Mouse (Mus musculus): ENCODE data around the gene Cyp4f14. TPM values are rescaled to one million over a fixed set of nuclear protein-coding genes. Genes with fewer than 3 reads are reported as not detected.

Cyp4f14 gene
- 1 to 10 TPM; 1.5 to 1.6 TPM for total RNA-seq (2021)

GRCm38 (mm10) chr17:32917131-32917530 lies at the start of gene Cyp4f14:
Cyp4f14 (minus strand) TSS chr17:32917342.
- intact Hi-C loops (cut with DNase I), result no loop called here
- DNase-seq (ENCODE audit: extremely low spot score in 1 of 2, low spot score in 2 of 2), result peak in 1 of 2 experiments; percentile 27

- peak; percentile 88 to 95 for DNase-seq (ENCODE audit: extremely low spot score in 1 of 2, low spot score in 2 of 2)
- intact Hi-C loops (cut with DNase I), result no loop called here
Observed at GRCm38 (mm10) chr17:32965623-32966290, 48.6 kb upstream of the Cyp4f14 start, which contains the start of gene Zfp472. Zfp472 (plus strand) TSS chr17:32965814.

GRCm38 (mm10) chr17:32965253-32965622 lies 48.1 kb upstream of the Cyp4f14 start:
- intact Hi-C loops (cut with DNase I), result no loop called here
- no peak for DNase-seq (ENCODE audit: extremely low spot score in 1 of 2, low spot score in 2 of 2)

- intact Hi-C loops (cut with DNase I), result no loop called here
- DNase-seq (ENCODE audit: extremely low spot score in 1 of 2, low spot score in 2 of 2), result peak; percentile 73 to 88
Observed at GRCm38 (mm10) chr17:32951441-32951840, 34.3 kb upstream of the Cyp4f14 start.

GRCm38 (mm10) chr17:32951006-32951405 lies 33.9 kb upstream of the Cyp4f14 start:
- DNase-seq (ENCODE audit: extremely low spot score in 1 of 2, low spot score in 2 of 2), result no peak
- intact Hi-C loops (cut with DNase I), result no loop called here

- no peak for DNase-seq (ENCODE audit: extremely low spot score in 1 of 2, low spot score in 2 of 2)
- intact Hi-C loops (cut with DNase I), result no loop called here
Observed at GRCm38 (mm10) chr17:32950136-32950535, 33.0 kb upstream of the Cyp4f14 start.

GRCm38 (mm10) chr17:32947215-32947914 lies 30.2 kb upstream of the Cyp4f14 start, which contains the start of gene Cyp4f13:
Cyp4f13 (minus strand) TSS chr17:32947402.
- DNase-seq (ENCODE audit: extremely low spot score in 1 of 2, low spot score in 2 of 2), result peak; percentile 89 to 97
- intact Hi-C loops (cut with DNase I), result loop anchor here (5.0 kb wide), 1 partner anchor 40 kb away; no protein-coding TSS in a partner anchor

GRCm38 (mm10) chr17:32946716-32947115 lies 29.6 kb upstream of the Cyp4f14 start:
- peak in 1 of 2 experiments; percentile 22 for DNase-seq (ENCODE audit: extremely low spot score in 1 of 2, low spot score in 2 of 2)
- intact Hi-C loops (cut with DNase I), result loop anchor here (5.0 kb wide), 1 partner anchor 39 kb away; no protein-coding TSS in a partner anchor

GRCm38 (mm10) chr17:32944402-32945035 lies 27.4 kb upstream of the Cyp4f14 start:
- intact Hi-C loops (cut with DNase I), result loop anchor here (5.0 kb wide), 1 partner anchor 37 kb away; no protein-coding TSS in a partner anchor
- DNase-seq (ENCODE audit: extremely low spot score in 1 of 2, low spot score in 2 of 2), result no peak

GRCm38 (mm10) chr17:32943661-32944060 lies 26.5 kb upstream of the Cyp4f14 start:
- intact Hi-C loops (cut with DNase I), result no loop called here

GRCm38 (mm10) chr17:32939831-32940230 lies 22.7 kb upstream of the Cyp4f14 start:
- intact Hi-C loops (cut with DNase I), result no loop called here
- DNase-seq (ENCODE audit: extremely low spot score in 1 of 2, low spot score in 2 of 2), result no peak

More at GRCm38 (mm10) chr17:32943661-32944060, 26.5 kb upstream of the Cyp4f14 start:
- DNase-seq (ENCODE audit: extremely low spot score in 1 of 2, low spot score in 2 of 2), result no peak

GRCm38 (mm10) chr17:32927803-32928202 lies 10.7 kb upstream of the Cyp4f14 start:
- no peak for DNase-seq (ENCODE audit: extremely low spot score in 1 of 2, low spot score in 2 of 2)
- intact Hi-C loops (cut with DNase I), result no loop called here

GRCm38 (mm10) chr17:32924658-32925312 lies 7.6 kb upstream of the Cyp4f14 start:
- intact Hi-C loops (cut with DNase I), result no loop called here
- peak; percentile 58 to 88 for DNase-seq (ENCODE audit: extremely low spot score in 1 of 2, low spot score in 2 of 2)

GRCm38 (mm10) chr17:32923681-32924080 lies 6.5 kb upstream of the Cyp4f14 start:
- intact Hi-C loops (cut with DNase I), result no loop called here
- DNase-seq (ENCODE audit: extremely low spot score in 1 of 2, low spot score in 2 of 2), result no peak

- no peak for DNase-seq (ENCODE audit: extremely low spot score in 1 of 2, low spot score in 2 of 2)
- intact Hi-C loops (cut with DNase I), result no loop called here
Observed at GRCm38 (mm10) chr17:32919123-32919522, 2.0 kb upstream of the Cyp4f14 start.

GRCm38 (mm10) chr17:32916075-32916474 lies 1.1 kb downstream of the Cyp4f14 start:
- intact Hi-C loops (cut with DNase I), result no loop called here
- no peak for DNase-seq (ENCODE audit: extremely low spot score in 1 of 2, low spot score in 2 of 2)

GRCm38 (mm10) chr17:32906172-32906571 lies 11.0 kb downstream of the Cyp4f14 start:
- intact Hi-C loops (cut with DNase I), result loop anchor here (5.0 kb wide), 1 partner anchor 41 kb away; the partner anchor contains the start of gene Cyp4f13
- DNase-seq (ENCODE audit: extremely low spot score in 1 of 2, low spot score in 2 of 2), result no peak

- DNase-seq (ENCODE audit: extremely low spot score in 1 of 2, low spot score in 2 of 2), result peak in 1 of 2 experiments; percentile 37
- intact Hi-C loops (cut with DNase I), result loop anchor here (5.0 kb wide), 1 partner anchor 42 kb away; the partner anchor contains the start of gene Cyp4f13
Observed at GRCm38 (mm10) chr17:32905239-32905638, 11.9 kb downstream of the Cyp4f14 start.

- intact Hi-C loops (cut with DNase I), result no loop called here
- no peak for DNase-seq (ENCODE audit: extremely low spot score in 1 of 2, low spot score in 2 of 2)
Observed at GRCm38 (mm10) chr17:32904414-32904813, 12.7 kb downstream of the Cyp4f14 start.

All from left cerebral cortex, postnatal 10 days (tissue).